Mouse (Mus musculus) kidney, embryonic 16.5 days (tissue): ENCODE data around the gene Epc2. TPM values are rescaled to one million over a fixed set of nuclear protein-coding genes. Genes with fewer than 3 reads are reported as not detected.
"Not testable (repeated sequence)": the region's sequence is repeated elsewhere in the genome, so short reads cannot be mapped to it uniquely, and the experiment has no call there.

Source experiments
- ATAC-seq: fragments of 200-750 bp; cut with Nextera tagmentation; 2 replicates; pipeline ENCODE4 v1.8.0; 2017; ENCODE audit warnings: moderate TSS enrichment; ENCODE audit not compliant: low FRiP score, low TSS enrichment
- H3K27ac ChIP-seq: fragments of 300-500 bp; sonication (generic); 2 replicates; pipeline ENCODE4 v1.5.1; 2014; ENCODE audit warnings: low read length
- H3K27me3 ChIP-seq: fragments of 300-500 bp; sonication (generic); 2 replicates; pipeline ENCODE4 v1.6.1; 2014; ENCODE audit warnings: low read length, control low read depth, mixed read lengths; ENCODE audit not compliant: insufficient read depth
- H3K36me3 ChIP-seq: fragments of 300-500 bp; sonication (generic); 2 replicates; pipeline ENCODE4 v1.6.1; 2014; ENCODE audit warnings: low read length, control low read depth, mixed read lengths; ENCODE audit not compliant: insufficient read depth
- H3K4me1 ChIP-seq: fragments of 300-500 bp; sonication (generic); 2 replicates; pipeline ENCODE4 v1.6.1; 2014; ENCODE audit warnings: low read length, control low read depth, mixed read lengths; ENCODE audit not compliant: insufficient read depth
- H3K4me2 ChIP-seq: fragments of 300-500 bp; sonication (generic); replicated peaks from 2 replicates; pipeline ENCODE4 v1.6.1; 2014; ENCODE audit warnings: low read depth, low read length
- H3K4me3 ChIP-seq: fragments of 300-500 bp; sonication (generic); 2 replicates; pipeline ENCODE4 v1.5.1; 2014; ENCODE audit warnings: mild to moderate bottlenecking, low read length
- H3K9ac ChIP-seq: fragments of 300-500 bp; sonication (generic); replicated peaks from 2 replicates; pipeline ENCODE4 v1.6.1; 2014; ENCODE audit warnings: low read length
- H3K9me3 ChIP-seq: fragments of 300-500 bp; sonication (generic); 2 replicates; pipeline ENCODE4 v1.6.1; 2016; ENCODE audit warnings: low read length, control low read depth
- WGBS: fragments of 180-500 bp; shearing (Covaris S2); extraction: QIAGEN DNeasy Blood & Tissue Kit; methylation state at CpG from one replicate; pipeline ENCODE4 v1.1.7; 2014; 5-methylcytosine and 5-hydroxymethylcytosine counted together
- polyA plus RNA-seq: library from polyadenylated mRNA; unstranded; fragments of >200 nt; fragmentation: Nextera tagmentation; extraction: Ambion mirVana; gene quantifications from 2 replicates; pipeline ENCODE4 v1.2.1, GENCODE M21; 2015

The Epc2 gene
- polyA plus RNA-seq, 1 experiment from 2014 or later: 6.5 TPM

DNA sequence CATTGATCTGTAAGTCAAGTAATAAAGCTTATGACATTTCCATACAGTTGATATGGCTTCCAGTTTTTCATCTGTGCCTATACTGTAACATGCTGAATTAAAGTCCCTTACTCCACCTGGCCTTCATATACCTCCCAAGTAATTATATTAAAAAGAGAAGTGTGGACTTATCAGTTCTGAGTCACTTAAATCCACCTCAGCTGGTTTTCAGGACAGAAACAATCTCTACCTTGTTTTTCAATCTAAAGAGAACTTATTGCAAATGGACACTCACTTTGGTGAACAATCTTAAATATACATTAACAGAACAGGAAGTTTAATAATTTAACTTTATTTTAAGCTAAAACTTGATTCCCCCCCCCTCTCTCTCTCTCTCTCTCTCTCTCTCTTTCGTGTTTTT is 15.8 kb downstream of the Epc2 start:
- Histone ChIP-seq H3K27me3 (no peaks in the 10 kb centered on the region), H3K36me3 (no peaks in the 10 kb centered on the region), H3K9me3 (no peaks in the 10 kb centered on the region), H3K9ac (no peak overlapping the region), H3K4me3 (no peak overlapping the region), H3K4me2 (no peak overlapping the region), H3K4me1 (no peaks in the 10 kb centered on the region), H3K27ac (no peak overlapping the region)
- WGBS: 93% methylated on average over 1 of the region's 1 CpGs
- no peak for ATAC-seq

DNA sequence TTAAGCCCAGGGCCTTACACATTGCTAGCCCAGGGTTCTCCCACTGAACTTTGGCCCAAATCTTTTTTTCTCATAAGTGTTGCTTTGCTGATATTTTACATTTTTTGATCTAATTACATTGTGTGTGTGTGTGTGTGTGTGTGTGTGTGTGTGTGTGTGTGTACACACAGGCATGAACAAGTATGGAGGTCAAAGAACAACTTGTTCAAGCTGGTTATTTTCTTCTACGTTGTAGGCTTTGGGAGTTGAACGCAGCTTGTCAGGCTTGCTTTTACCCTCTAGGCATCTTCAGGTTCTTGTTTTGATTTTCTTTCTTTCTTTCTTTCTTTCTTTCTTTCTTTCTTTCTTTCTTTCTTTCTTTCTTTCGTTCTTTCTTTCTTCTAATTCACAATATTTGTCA is 19.9 kb downstream of the Epc2 start:
- H3K4me3 ChIP-seq: no peak overlapping the region
- WGBS: 87% methylated on average over 3 of the region's 3 CpGs
- H3K36me3 ChIP-seq: no peaks in the 10 kb centered on the region
- no peaks in the 10 kb centered on the region for H3K27me3 ChIP-seq
- no peak overlapping the region for H3K27ac ChIP-seq
- no peak for ATAC-seq
- H3K9ac ChIP-seq: no peak overlapping the region
- no peak overlapping the region for H3K4me2 ChIP-seq
- H3K9me3 ChIP-seq: no peaks in the 10 kb centered on the region
- H3K4me1 ChIP-seq: no peaks in the 10 kb centered on the region

DNA sequence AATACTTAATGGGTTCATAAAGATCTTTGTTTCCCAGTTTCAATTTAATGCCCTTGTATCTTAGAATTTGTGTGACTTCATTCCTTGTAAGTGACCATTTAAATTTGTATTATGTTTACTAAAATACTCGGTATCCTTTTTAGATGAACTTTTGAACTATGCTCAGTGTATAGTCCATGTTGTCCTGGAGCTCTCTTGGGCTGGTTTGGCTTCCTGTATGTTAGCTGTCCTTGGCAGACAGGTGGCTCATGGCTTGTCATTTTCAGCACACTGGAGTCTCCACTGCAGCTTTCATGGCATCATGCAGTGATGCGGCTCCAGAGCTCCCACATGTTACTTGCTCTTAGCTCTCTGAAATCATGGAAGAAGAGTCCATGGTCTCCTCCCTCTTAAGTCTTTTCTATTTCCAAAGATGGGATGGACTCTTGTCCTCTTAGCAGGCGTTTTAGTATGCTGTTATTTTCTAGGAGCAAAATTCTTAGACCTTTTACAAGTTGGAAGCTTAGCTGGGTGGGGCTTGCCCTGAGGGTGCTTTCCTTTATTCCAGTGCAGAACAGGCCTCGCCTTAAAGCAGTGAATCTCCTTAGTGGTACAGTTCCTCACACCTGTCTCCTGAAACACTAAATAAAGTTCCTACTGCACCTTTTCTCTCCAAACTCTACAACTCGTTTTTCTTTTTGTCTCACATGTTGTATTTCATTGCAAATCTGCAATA is 20.5 kb downstream of the Epc2 start:
- Histone ChIP-seq H3K4me2 (no peak overlapping the region), H3K36me3 (no peaks in the 10 kb centered on the region), H3K27ac (no peak overlapping the region), H3K9me3 (no peaks in the 10 kb centered on the region), H3K4me1 (no peaks in the 10 kb centered on the region), H3K4me3 (no peak overlapping the region), H3K27me3 (no peaks in the 10 kb centered on the region), H3K9ac (no peak overlapping the region)
- WGBS: 68% methylated on average over 5 of the region's 5 CpGs
- ATAC-seq: no peak

DNA sequence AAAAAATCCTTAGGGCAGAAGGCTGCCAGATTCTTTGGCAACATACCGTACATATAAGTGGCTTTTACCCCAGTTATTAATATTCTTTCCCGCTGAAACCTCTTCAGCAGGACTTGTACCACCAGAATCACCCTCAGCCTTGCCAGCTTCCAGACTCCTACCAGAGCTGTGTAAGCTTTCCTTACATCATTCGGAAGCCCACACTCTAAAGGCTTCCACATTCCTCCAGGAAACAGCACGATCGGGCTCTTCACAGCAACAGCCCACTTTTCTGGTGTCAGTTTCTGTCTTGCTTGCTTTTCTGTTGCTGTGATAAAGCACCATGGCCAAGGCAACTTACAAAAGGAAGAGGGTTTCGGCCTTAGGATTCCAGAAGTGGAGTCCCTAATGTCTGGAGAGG is 21.2 kb downstream of the Epc2 start:
- no peak overlapping the region for H3K9ac ChIP-seq
- H3K9me3 ChIP-seq: no peaks in the 10 kb centered on the region
- H3K27ac ChIP-seq: no peak overlapping the region
- WGBS: 77% methylated on average over 6 of the region's 6 CpGs
- no peak overlapping the region for H3K4me2 ChIP-seq
- H3K36me3 ChIP-seq: no peaks in the 10 kb centered on the region
- no peaks in the 10 kb centered on the region for H3K4me1 ChIP-seq
- H3K4me3 ChIP-seq: no peak overlapping the region
- no peaks in the 10 kb centered on the region for H3K27me3 ChIP-seq
- no peak for ATAC-seq

DNA sequence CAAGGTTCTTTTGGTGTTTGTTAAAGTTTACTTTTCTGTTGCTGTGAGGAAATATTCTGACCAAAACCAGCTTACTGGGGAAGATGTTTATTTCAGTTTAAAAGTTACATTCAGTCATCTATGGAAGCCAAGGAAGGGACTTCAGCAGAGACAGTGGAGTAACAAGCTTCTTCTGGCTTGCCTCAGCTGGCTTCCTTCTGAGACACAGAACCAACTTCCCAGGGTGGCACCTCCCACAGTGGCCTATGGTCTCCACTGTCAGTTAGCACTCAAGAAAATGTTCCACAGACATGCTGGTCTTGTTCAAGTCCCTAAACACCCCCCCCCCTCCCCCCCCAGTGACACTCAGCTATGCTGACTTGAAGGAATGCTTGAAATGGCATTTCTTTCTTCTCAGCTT is 30.9 kb downstream of the Epc2 start:
- Histone ChIP-seq H3K9me3 (no peaks in the 10 kb centered on the region), H3K9ac (no peak overlapping the region), H3K27ac (no peak overlapping the region), H3K4me1 (no peaks in the 10 kb centered on the region), H3K36me3 (no peaks in the 10 kb centered on the region), H3K4me2 (no peak overlapping the region), H3K27me3 (no peaks in the 10 kb centered on the region), H3K4me3 (no peak overlapping the region)
- no peak for ATAC-seq

DNA sequence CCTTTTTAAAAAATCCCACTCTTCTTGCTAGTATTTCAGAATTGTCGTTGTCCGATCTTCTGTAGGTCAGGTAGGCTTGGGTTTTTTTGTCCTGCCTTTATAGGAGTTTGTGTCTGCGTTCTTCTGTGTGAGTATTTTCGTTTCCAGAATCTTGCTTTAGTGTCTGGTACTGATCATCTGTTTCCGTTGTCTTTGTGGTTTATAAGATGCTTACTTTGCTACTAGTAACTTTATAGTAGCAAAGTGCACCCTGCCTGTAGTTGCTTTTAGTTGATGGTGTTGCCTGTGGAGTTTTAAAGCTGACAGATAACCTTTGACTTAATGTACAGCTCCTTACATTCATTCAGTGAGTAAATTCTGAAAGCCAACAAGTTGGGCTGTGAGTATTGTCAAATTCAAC is 32.1 kb downstream of the Epc2 start:
- Histone ChIP-seq H3K9ac (no peak overlapping the region), H3K4me3 (no peak overlapping the region), H3K36me3 (no peaks in the 10 kb centered on the region), H3K4me2 (no peak overlapping the region), H3K4me1 (no peaks in the 10 kb centered on the region), H3K9me3 (no peaks in the 10 kb centered on the region), H3K27ac (no peak overlapping the region), H3K27me3 (no peaks in the 10 kb centered on the region)
- 94% methylated on average over 5 of the region's 5 CpGs for WGBS
- ATAC-seq: no peak

DNA sequence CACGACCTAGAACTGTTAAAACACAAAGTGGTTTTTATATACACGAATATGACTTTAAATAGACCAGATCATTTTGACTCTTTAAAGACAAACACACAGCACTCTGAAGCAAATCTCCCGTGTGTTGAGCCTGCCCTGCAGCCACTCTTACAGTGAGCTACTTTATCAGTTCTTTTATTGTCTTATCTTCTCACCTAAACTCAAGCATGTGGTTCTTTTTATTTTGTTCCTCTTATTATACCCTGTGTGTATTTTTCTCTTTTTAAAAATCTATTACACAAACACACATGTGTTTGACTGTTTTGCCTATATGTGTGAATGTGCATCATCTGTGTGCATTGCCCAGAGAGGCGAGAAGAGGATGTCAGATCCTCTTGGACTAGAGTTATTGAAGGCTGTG is 50.1 kb downstream of the Epc2 start:
- H3K4me3 ChIP-seq: no peak overlapping the region
- no peak overlapping the region for H3K27ac ChIP-seq
- no peaks in the 10 kb centered on the region for H3K9me3 ChIP-seq
- ATAC-seq: no peak
- no peaks in the 10 kb centered on the region for H3K36me3 ChIP-seq
- H3K27me3 ChIP-seq: no peaks in the 10 kb centered on the region
- peaks cover 4% of the 10 kb centered on the region; the same call in 1 of the 2 replicates for H3K4me1 ChIP-seq
- H3K4me2 ChIP-seq: no peak overlapping the region
- WGBS: 54% methylated on average over 4 of the region's 4 CpGs
- H3K9ac ChIP-seq: no peak overlapping the region

DNA sequence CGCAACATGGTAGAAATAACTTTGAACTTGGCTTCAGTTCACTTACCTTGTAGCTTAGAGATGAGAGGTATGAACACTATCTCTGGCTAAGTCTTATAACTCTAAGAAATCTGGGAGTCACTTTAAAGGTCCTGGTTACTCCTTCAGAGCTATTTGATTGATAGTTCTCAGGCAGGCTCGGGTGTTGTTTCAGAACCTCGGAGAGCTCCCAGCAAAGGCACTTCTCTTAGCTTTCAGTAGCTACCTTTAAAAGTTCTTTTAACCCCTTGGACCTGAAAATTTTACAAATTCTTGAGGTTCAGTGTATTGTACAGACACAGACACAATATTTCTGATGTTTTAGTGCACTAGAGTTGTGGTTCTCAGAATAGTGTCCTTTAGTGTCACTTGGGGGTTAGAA is 52.3 kb downstream of the Epc2 start:
- Histone ChIP-seq H3K27me3 (no peaks in the 10 kb centered on the region), H3K9ac (no peak overlapping the region), H3K27ac (no peak overlapping the region), H3K4me3 (no peak overlapping the region), H3K4me2 (no peak overlapping the region), H3K9me3 (no peaks in the 10 kb centered on the region), H3K4me1 (peaks cover 4% of the 10 kb centered on the region; the same call in 1 of the 2 replicates), H3K36me3 (no peaks in the 10 kb centered on the region)
- no peak for ATAC-seq
- 36% methylated on average over 3 of the region's 3 CpGs for WGBS

DNA sequence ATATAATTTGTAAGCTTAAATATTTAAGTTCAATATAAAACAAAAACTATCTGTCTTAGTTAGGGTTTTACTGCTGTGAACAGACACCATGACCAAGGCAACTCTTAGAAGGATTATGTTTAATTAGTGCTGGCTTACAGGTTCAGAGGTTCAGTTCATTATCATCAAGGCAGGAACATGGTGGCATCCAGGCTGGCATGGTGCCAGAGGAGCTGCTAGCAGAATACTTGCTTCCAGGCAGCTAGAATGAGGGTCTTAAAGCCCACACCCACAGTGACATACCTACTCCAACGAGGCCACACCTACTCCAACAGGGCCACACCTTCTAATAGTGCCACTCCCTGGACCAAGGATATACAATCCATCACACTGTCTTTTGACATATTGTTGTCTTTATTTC is 53.9 kb downstream of the Epc2 start:
- not testable (repeated sequence) for H3K4me3 ChIP-seq, H3K4me1 ChIP-seq, ATAC-seq, H3K4me2 ChIP-seq, H3K9me3 ChIP-seq, H3K36me3 ChIP-seq, H3K9ac ChIP-seq, H3K27me3 ChIP-seq, H3K27ac ChIP-seq
- 89% methylated on average over 1 of the region's 1 CpGs for WGBS

DNA sequence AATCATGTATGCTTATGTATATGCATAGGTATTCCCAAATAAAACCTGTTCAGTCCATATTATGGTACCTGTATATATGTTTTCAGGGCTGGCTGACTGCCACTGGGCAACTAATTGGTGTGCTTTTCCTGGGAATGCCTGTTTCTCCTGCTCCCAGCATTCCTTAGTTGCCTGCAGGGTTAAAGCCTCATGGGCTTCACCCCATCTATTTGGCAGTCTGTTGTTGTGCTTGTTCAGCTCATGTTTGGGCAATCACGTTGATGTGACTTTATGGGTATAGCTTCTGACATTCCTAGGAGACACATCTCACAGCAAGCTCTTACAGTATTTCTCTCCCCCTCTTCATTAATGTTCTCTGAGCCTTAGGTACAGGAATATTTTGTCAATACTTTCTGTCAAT is 59.5 kb downstream of the Epc2 start:
- Histone ChIP-seq H3K27me3 (no peaks in the 10 kb centered on the region), H3K4me2 (no peak overlapping the region), H3K27ac (no peak overlapping the region), H3K9me3 (no peaks in the 10 kb centered on the region), H3K4me1 (peaks cover 4% of the 10 kb centered on the region; the same call in 1 of the 2 replicates), H3K9ac (no peak overlapping the region), H3K36me3 (no peaks in the 10 kb centered on the region), H3K4me3 (no peak overlapping the region)
- no peak for ATAC-seq
- 15% methylated on average over 1 of the region's 1 CpGs for WGBS
